Mouse (Mus musculus) stomach, embryonic 14.5 days (tissue): Measurements from ENCODE around the gene Cnih1. TPM values are rescaled to one million over a fixed set of nuclear protein-coding genes. Genes with fewer than 3 reads are reported as not detected.

ENCODE experiments used
- ATAC-seq: fragments of 200-750 bp; cut with Nextera tagmentation; 2 replicates; pipeline ENCODE4 v1.8.0; 2017; ENCODE audit warnings: low read depth, moderate TSS enrichment; ENCODE audit not compliant: insufficient number of reproducible peaks, insufficient read depth, low FRiP score
- H3K27ac ChIP-seq: fragments of 300-500 bp; sonication (generic); 2 replicates; pipeline ENCODE4 v1.5.1; 2014; ENCODE audit warnings: mild to moderate bottlenecking, low read length, moderate library complexity, mixed read lengths
- H3K27me3 ChIP-seq: fragments of 300-500 bp; sonication (generic); 2 replicates; pipeline ENCODE4 v1.6.1; 2014; ENCODE audit warnings: low read length, control low read depth, mixed read lengths; ENCODE audit not compliant: control insufficient read depth, insufficient read depth
- H3K36me3 ChIP-seq: fragments of 300-500 bp; sonication (generic); 2 replicates; pipeline ENCODE4 v1.6.1; 2014; ENCODE audit warnings: mild to moderate bottlenecking, control low read depth, low read length, moderate library complexity, mixed read lengths; ENCODE audit not compliant: control insufficient read depth, insufficient read depth
- H3K4me1 ChIP-seq: fragments of 300-500 bp; sonication (generic); 2 replicates; pipeline ENCODE4 v1.6.1; 2014; ENCODE audit warnings: low read length, control low read depth, mixed read lengths; ENCODE audit not compliant: control insufficient read depth, insufficient read depth
- H3K4me2 ChIP-seq: fragments of 300-500 bp; sonication (generic); replicated peaks from 2 replicates; pipeline ENCODE4 v1.6.1; 2014; ENCODE audit warnings: low read depth, low read length, control low read depth
- H3K4me3 ChIP-seq: fragments of 300-500 bp; sonication (generic); 2 replicates; pipeline ENCODE4 v1.5.1; 2014; ENCODE audit warnings: low read depth, low read length, control low read depth
- H3K9ac ChIP-seq: fragments of 300-500 bp; sonication (generic); replicated peaks from 2 replicates; pipeline ENCODE4 v1.6.1; 2014; ENCODE audit warnings: low read depth, mild to moderate bottlenecking, control low read depth, low read length, moderate library complexity, mixed read lengths
- H3K9me3 ChIP-seq: fragments of 300-500 bp; sonication (generic); 2 replicates; pipeline ENCODE4 v1.6.1; 2016; ENCODE audit warnings: low read depth, low read length, control low read depth; ENCODE audit not compliant: control insufficient read depth
- WGBS: fragments of 180-500 bp; shearing (Covaris S2); extraction: QIAGEN DNeasy Blood & Tissue Kit; methylation state at CpG from one replicate; pipeline ENCODE4 v1.1.7; 2014; 5-methylcytosine and 5-hydroxymethylcytosine counted together
- polyA plus RNA-seq: library from polyadenylated mRNA; unstranded; fragments of >200 nt; fragmentation: Nextera tagmentation; extraction: Ambion mirVana; gene quantifications from 2 replicates; pipeline ENCODE4 v1.2.1, GENCODE M21; 2014

Gene Cnih1
- 217 TPM in 2 replicates for polyA plus RNA-seq

DNA sequence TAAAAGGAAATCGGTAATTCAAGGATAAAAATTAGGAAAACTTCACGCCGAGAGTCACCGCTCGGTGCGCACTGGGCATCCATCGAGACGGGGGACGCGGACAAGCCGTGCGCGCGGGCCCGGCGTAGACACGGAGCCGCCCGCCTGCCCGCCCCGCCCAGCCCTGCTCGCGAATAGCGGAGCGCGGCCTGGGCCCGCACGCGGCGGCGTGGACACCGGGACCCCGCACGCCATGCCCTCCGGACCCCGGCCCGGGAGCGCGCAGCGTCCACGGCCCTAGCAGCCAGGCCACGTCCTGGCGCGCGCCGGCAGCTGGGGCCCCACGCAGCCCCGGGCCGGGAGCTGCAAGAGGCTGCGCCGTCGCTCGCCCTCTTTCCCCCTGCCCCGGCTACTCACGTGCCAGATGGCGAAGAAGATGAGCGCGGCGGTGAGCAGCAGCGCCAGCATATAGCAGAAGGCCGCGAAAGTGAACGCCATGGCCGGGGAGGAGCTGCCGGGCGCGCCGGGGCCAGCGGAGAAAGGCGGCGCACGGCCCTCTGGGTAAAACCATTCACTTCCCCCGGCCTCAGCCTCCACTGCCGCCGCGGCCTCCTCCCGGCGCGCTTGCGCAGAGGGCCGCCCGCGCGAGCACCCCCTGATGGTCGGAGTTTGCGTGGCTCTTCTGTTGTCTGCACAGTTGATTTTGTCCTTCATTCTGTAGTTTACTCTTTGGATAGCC, at the start of gene Cnih1:
TSS of gene Cnih1 (minus strand) at position 625 of the 718 bp plus-strand sequence.
- Histone ChIP-seq H3K36me3 (peaks cover 5% of the 10 kb centered on the region; the same call in 1 of the 2 replicates), H3K4me1 (peaks cover 14% of the 10 kb centered on the region; the same call in 1 of the 2 replicates), H3K27me3 (no peaks in the 10 kb centered on the region), H3K27ac (peak within 1 kb of the TSS; percentile 98), H3K4me3 (peak within 1 kb of the TSS; percentile 96), H3K9ac (peak within 1 kb of the TSS; percentile 95), H3K4me2 (peak within 1 kb of the TSS; percentile 79), H3K9me3 (no peaks in the 10 kb centered on the region)
- ATAC-seq: peak; percentile 96
- WGBS: under 1% methylated on average over 86 of the region's 86 CpGs

DNA sequence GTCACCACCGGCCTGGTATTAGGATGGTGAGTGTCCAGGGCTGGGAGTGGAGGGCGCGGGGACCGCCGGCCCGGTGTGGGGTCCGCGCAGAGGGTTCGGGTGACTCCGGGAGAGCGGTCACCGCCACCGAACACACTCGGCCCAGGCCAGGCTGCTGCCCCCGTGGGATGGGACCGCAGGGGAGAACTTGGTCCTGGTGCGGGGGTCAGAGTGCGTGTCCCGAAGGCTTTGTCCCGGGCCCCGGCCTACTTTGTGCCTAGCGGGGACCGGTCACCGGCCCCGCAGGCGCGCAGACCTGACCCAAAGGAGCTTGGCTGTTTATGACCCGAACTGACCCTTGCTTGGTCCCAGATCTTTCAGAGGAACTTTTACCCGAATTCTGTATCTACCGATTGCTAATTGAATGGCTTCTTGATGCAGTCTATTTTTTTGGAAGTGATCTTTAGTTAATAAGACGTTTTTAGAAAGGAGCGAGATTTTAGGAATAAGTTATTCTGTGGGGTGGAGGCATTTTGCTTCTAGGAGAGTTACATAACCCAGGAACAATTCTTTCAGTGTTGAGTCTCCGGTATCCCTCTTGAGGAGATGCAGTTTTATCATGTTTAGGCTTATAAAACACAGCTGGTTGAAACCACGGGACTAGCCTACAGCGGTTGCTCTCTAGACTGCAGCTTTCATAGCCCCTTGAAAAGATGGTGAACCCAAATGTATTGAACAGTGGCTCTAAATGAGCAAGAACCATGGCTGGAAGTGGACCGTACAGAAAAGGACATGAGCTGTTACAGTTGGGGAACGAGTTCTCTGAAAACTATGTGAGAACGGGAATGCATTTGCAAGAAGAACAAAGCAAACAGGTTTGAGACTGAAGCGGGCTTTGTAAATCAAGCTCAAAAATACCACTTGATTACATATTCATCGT, 44.4 kb upstream of the Cnih1 start:
- no peak; the same call in none of the 2 replicates for ATAC-seq
- WGBS: 8% methylated on average over 40 of the region's 40 CpGs
- H3K36me3 ChIP-seq: no peaks in the 10 kb centered on the region
- H3K27me3 ChIP-seq: no peaks in the 10 kb centered on the region
- no peaks in the 10 kb centered on the region; the same call in 1 of the 2 replicates for H3K4me1 ChIP-seq
- peak overlapping the region; percentile 88 for H3K4me3 ChIP-seq
- no peaks in the 10 kb centered on the region for H3K9me3 ChIP-seq
- peak overlapping the region; percentile 83 for H3K4me2 ChIP-seq
- peak overlapping the region; percentile 10; the same call in 1 of the 2 replicates for H3K27ac ChIP-seq
- H3K9ac ChIP-seq: peak overlapping the region; percentile 77

DNA sequence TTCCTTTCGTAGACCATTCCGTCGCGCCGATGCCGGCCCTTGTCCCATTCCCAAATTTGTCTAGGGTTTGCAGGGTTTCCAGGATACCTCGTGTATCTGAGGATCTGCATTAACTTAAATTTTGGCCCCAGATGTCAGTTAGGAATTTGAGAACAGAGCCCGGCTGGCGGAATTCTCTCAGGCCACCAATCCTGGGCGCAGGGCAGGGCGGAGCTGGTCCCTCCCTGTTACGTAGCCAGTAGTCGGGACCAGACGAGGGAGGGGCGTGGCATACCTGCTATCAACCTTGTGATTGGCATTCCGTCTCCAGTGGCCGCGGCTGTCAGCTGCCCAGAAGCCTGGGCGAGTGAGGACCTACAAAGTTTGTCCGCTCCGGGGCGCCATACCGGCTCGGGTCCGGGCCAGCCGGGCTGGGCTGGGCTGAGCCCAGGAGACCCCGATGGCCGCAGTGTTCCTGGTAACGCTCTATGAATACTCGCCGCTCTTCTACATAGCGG, 43.7 kb upstream of the Cnih1 start, which contains the start of gene Cgrrf1:
TSS of gene Cgrrf1 (plus strand) at position 289 of the 497 bp plus-strand sequence.
- Histone ChIP-seq H3K9ac (peak within 1 kb of the TSS; percentile 77), H3K9me3 (no peaks in the 10 kb centered on the region), H3K27me3 (no peaks in the 10 kb centered on the region), H3K4me1 (no peaks in the 10 kb centered on the region; the same call in 1 of the 2 replicates), H3K36me3 (no peaks in the 10 kb centered on the region), H3K4me3 (peak within 1 kb of the TSS; percentile 88), H3K4me2 (peak within 1 kb of the TSS; percentile 83), H3K27ac (peak within 1 kb of the TSS; percentile 41; the same call in 1 of the 2 replicates)
- WGBS: under 1% methylated on average over 32 of the region's 32 CpGs
- peak; percentile 99 for ATAC-seq

DNA sequence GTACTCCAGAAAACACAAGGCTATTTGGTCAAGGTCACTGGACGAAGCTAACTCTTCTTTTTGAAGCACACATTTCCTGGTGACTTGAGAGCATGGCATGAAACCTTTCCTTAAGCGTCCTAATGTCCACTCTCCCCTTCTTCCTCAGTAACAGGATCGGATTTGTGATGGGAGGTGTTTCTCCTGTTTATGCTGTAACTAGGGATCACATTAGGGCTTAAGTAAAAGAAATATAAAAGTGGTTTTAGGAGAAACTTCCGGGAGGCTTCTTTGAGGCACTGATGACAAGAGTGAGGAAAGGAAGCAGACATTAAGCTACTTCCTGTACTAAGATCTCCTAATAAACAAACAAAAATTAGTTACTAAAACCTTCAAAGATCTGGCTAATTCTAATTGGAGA, 43.1 kb upstream of the Cnih1 start:
- no peak for ATAC-seq

DNA sequence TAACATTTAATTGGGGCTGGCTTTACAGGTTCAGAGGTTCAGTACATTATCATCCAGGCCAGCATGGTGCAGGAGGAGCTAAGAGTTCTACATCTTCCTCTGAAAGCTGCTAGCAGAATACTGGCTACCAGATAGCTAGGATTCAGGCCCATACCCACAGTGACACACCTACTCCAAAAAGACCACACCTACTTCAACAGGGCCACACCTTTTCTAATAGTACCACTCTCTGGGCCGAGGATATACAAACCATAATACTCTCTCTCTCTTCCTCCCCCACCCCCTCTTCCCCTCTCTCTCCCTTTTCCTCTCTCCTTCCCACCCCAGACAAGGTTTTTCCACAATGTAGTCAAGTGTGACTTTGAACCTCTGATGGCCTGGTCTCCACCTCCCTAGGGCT, 39.2 kb upstream of the Cnih1 start:
- 52% methylated on average over 1 of the region's 1 CpGs for WGBS
- H3K9me3 ChIP-seq: no peaks in the 10 kb centered on the region
- H3K4me1 ChIP-seq: no peaks in the 10 kb centered on the region
- H3K4me3 ChIP-seq: no peak overlapping the region
- H3K27ac ChIP-seq: no peak overlapping the region
- no peaks in the 10 kb centered on the region for H3K27me3 ChIP-seq
- ATAC-seq: no peak
- H3K4me2 ChIP-seq: no peak overlapping the region
- H3K36me3 ChIP-seq: no peaks in the 10 kb centered on the region
- H3K9ac ChIP-seq: no peak overlapping the region

More for the DNA sequence above, 43.1 kb upstream of the Cnih1 start:
- H3K4me3 ChIP-seq: peak overlapping the region; percentile 88
- WGBS: 4% methylated on average over 4 of the region's 4 CpGs
- no peaks in the 10 kb centered on the region for H3K9me3 ChIP-seq
- peak overlapping the region; percentile 41; the same call in 1 of the 2 replicates for H3K27ac ChIP-seq
- H3K36me3 ChIP-seq: no peaks in the 10 kb centered on the region
- H3K4me1 ChIP-seq: no peaks in the 10 kb centered on the region; the same call in 1 of the 2 replicates
- peak overlapping the region; percentile 83 for H3K4me2 ChIP-seq
- no peaks in the 10 kb centered on the region for H3K27me3 ChIP-seq
- peak overlapping the region; percentile 77 for H3K9ac ChIP-seq

DNA sequence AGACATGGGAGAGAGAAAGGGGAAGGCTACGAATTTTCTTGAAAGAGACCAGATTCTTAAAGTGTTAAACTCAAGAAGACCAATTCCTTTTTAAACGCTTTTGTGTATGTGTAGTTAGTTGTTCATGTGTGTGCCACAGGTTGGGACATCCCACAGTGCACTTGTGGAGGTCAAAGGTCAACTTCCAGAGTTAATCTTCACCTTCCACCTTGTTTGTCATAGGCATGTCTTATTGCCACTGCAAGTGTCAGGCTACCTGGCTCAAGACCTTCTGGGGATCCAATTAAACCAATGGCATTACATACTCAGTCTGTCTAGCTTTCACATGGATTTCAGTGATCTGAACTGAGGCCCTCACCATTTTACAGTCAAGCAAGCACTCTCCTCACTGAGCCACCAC, 35.8 kb upstream of the Cnih1 start:
- H3K9ac ChIP-seq: no peak overlapping the region
- peaks cover 11% of the 10 kb centered on the region for H3K4me1 ChIP-seq
- no peaks in the 10 kb centered on the region for H3K36me3 ChIP-seq
- 61% methylated on average over 2 of the region's 2 CpGs for WGBS
- H3K27me3 ChIP-seq: no peaks in the 10 kb centered on the region
- no peak overlapping the region for H3K4me2 ChIP-seq
- H3K27ac ChIP-seq: no peak overlapping the region
- no peak for ATAC-seq
- no peaks in the 10 kb centered on the region for H3K9me3 ChIP-seq
- H3K4me3 ChIP-seq: no peak overlapping the region

DNA sequence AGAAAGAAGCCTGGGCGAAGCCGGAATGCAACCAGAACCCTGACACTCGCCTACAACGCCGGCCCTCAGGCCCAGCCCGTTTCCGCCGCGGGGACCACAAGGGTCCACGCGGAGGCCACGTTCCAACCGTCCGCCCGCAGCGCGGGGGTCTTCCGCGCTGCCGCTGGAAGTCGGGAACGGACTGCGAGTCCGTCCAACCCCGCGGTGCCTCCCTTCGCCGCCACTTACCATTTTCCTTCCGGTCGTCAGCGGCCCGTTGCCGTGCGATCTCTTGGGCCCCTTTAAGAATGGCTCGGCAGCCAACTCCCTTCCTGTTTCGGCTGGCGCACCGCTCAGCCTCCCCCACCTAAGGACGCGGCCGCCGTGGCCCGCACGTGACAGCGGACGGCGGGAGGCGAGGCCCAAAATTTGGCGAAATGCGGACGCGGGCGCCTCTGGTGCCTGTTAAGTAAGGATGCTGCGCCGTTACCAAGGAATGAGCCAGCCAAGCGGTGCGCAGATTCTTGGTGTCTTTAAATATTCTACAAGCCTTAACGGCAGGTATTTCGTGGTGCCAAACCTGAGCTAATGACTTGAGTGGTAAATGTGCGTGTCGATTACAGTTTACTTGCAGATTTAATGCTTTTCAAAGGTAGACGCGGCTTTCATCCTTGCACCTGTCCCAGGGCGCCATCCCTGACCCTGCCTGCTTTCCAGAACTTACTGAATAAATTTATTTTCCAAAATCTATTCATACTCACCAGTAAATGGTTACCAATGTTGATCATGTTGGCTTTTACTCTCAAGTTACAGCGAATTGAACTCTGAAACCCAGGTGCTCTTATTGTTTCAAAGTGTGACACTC, 33.9 kb upstream of the Cnih1 start, which contains the start of gene Gmfb:
TSS of gene Gmfb (minus strand) at position 370 of the 844 bp plus-strand sequence.
- 1% methylated on average over 65 of the region's 65 CpGs for WGBS

More for the DNA sequence above, 33.9 kb upstream of the Cnih1 start, which contains the start of gene Gmfb:
- H3K9me3 ChIP-seq: no peaks in the 10 kb centered on the region
- ATAC-seq: peak; percentile 94
- H3K36me3 ChIP-seq: 0 out of 2 replicates have a peak, but pooled peaks cover under 1% of the 10 kb centered on the region
- H3K4me3 ChIP-seq: peak within 1 kb of the TSS; percentile 93
- H3K4me2 ChIP-seq: peak within 1 kb of the TSS; percentile 96
- no peaks in the 10 kb centered on the region for H3K27me3 ChIP-seq
- peak within 1 kb of the TSS; percentile 86 for H3K27ac ChIP-seq
- H3K9ac ChIP-seq: peak within 1 kb of the TSS; percentile 68
- peaks cover 11% of the 10 kb centered on the region for H3K4me1 ChIP-seq
